Mouse (Mus musculus): ENCODE measurements around the gene Gm9999. TPM values are rescaled to one million over a fixed set of nuclear protein-coding genes. Genes with fewer than 3 reads are reported as not detected.
A peak's percentile ranks its signal among the peaks of the same experiment; 100 is the strongest.
"Not testable (repeated sequence)": the region's sequence is repeated elsewhere in the genome, so short reads cannot be mapped to it uniquely, and the experiment has no call there.

Gene Gm9999
- polyA plus RNA-seq, 1 experiment from 2014 or later: not detected

DNA sequence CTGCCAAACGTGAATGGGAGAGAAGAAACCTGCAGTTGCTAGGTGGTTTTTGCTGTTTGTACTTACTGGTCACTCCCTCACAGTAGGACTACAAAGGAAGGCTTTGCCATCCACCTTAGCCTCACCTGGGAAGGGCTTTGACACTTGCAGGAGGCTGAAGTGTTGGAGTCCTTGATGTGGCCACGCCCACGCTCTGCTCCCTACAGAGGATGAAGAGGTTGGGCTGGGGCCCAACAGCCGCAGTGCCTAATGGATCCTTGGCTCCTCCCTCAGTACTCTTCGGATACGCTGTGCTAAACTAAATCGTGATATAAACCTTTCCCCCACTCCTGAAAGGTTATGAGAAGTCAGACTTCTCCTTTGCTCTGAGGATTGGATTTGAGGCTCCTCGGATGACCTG, 37.6 kb downstream of the Gm9999 start:
- H3K27ac ChIP-seq: no peak overlapping the region
- no peaks in the 10 kb centered on the region for H3K36me3 ChIP-seq (replicated peaks)
- H3K27me3 ChIP-seq (ENCODE audit: poor library complexity, severe bottlenecking): peaks cover 13% of the 10 kb centered on the region
- DNase-seq (ENCODE audit: extremely low spot score, low spot score): no peak
- no peak overlapping the region for H3K4me3 ChIP-seq
- no peaks in the 10 kb centered on the region for H3K9me3 ChIP-seq
- 14% methylated on average over 8 of the region's 8 CpGs for WGBS
- H3K4me1 ChIP-seq: peaks cover 11% of the 10 kb centered on the region

DNA sequence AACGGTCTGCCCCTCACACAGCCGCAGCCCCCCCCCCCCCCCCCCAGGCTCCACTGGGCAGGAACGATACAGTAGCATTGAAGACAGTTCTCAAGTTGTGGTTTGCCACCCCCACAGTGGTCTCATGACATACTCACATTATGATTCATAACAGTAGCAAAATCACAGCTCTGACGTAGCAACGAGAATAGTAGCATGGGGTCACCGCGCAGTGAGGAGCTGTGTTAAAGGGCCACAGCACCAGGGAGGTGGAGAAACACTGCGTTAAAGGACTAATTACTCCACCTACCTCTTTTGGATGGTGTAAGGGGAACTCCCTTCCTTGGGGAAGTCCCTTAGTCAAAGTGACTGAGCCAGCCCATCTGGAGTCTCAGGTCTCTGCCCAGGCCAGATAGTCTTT, 39.1 kb downstream of the Gm9999 start:
- Histone ChIP-seq H3K36me3 (replicated peaks) (no peaks in the 10 kb centered on the region), H3K9me3 (no peaks in the 10 kb centered on the region), H3K27ac (no peak overlapping the region), H3K4me3 (no peak overlapping the region), H3K4me1 (peaks cover 11% of the 10 kb centered on the region), H3K27me3 (ENCODE audit: poor library complexity, severe bottlenecking) (peaks cover 13% of the 10 kb centered on the region)
- no peak for DNase-seq (ENCODE audit: extremely low spot score, low spot score)
- 76% methylated on average over 7 of the region's 8 CpGs for WGBS

GRCm38 (mm10) chr7:47023530-47023929, 40.1 kb downstream of the Gm9999 start:
- Histone ChIP-seq H3K4me3 (no peak overlapping the region), H3K27me3 (ENCODE audit: poor library complexity, severe bottlenecking) (peaks cover 13% of the 10 kb centered on the region), H3K9me3 (no peaks in the 10 kb centered on the region), H3K4me1 (peaks cover 11% of the 10 kb centered on the region), H3K27ac (no peak overlapping the region), H3K36me3 (replicated peaks) (no peaks in the 10 kb centered on the region)
- peak; percentile 73 for DNase-seq (ENCODE audit: extremely low spot score, low spot score)
- WGBS: 20% methylated on average over 6 of the region's 6 CpGs

DNA sequence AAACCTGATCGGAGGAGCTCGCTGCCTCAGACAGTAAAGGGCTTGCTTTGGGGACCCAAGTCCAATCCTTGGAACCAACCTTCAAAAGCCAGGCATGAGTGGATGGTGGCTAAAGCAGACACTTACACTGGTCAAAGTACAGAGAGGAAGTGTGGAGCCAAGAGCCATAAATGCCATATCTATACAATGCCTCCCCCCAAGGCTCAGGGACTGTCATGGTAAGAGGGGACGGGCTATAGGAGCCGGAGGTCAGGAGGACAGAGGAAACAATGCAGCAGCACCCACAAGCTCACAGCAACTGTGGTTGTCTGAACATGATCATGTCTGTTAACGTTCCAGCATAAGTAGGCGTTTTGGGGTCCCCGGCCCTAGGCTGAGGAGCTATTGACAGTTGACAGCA, 41.1 kb downstream of the Gm9999 start:
- Histone ChIP-seq H3K4me3 (no peak overlapping the region), H3K36me3 (replicated peaks) (no peaks in the 10 kb centered on the region), H3K9me3 (no peaks in the 10 kb centered on the region), H3K27ac (no peak overlapping the region), H3K4me1 (peaks cover 10% of the 10 kb centered on the region), H3K27me3 (ENCODE audit: poor library complexity, severe bottlenecking) (peaks cover 13% of the 10 kb centered on the region)
- 91% methylated on average over 7 of the region's 7 CpGs for WGBS
- DNase-seq (ENCODE audit: extremely low spot score, low spot score): no peak

DNA sequence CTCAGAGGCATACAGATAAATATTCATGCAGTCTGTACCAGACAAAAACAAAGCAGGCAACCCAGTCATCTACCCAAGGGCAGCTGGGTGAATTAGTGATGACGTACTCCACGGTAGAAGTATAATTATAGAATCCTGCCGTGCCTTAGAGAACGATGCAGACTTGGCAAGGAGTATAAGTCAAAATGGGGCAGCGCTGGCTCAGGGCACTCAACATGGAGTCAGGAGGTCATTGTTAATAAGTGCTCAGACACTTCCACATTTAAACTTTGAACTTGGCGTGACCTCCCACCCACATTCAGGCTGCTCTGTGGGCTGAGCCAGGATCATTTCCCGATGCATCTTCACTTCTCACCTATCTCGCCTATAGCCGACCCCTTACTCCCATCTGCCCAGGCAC, 42.0 kb downstream of the Gm9999 start:
- 88% methylated on average over 9 of the region's 9 CpGs for WGBS
- no peaks in the 10 kb centered on the region for H3K9me3 ChIP-seq
- no peak for DNase-seq (ENCODE audit: extremely low spot score, low spot score)

DNA sequence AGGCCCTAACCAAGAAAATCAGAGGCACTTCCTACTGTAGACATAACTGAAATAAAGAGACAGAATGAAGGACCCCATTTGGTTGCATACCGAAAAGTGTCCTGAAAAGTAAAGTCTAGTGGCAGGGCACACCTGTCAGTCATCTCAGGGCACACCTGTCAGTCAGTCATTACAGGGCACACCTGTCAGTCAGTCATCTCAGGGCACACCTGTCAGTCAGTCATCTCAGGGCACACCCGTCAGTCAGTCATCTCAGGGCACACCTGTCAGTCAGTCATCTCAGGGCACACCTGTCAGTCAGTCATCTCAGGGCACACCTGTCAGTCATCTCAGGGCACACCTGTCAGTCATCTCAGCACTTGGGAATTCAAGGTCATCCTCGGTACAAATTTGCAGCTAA, 43.5 kb downstream of the Gm9999 start:
- 85% methylated on average over 3 of the region's 3 CpGs for whole genome bisulfite sequencing
- H3K36me3 ChIP-seq (replicated peaks); H3K4me1 ChIP-seq; DNase-seq (ENCODE audit: extremely low spot score, low spot score); H3K27ac ChIP-seq; H3K9me3 ChIP-seq; H3K27me3 ChIP-seq (ENCODE audit: poor library complexity, severe bottlenecking); H3K4me3 ChIP-seq: not testable (repeated sequence)

More for the DNA sequence above, 42.0 kb downstream of the Gm9999 start:
- H3K4me1 ChIP-seq: peaks cover 5% of the 10 kb centered on the region; the same call in 1 of the 2 replicates
- no peaks in the 10 kb centered on the region for H3K36me3 ChIP-seq (replicated peaks)
- peaks cover 12% of the 10 kb centered on the region for H3K27me3 ChIP-seq (ENCODE audit: poor library complexity, severe bottlenecking)
- no peak overlapping the region for H3K27ac ChIP-seq
- no peak overlapping the region for H3K4me3 ChIP-seq

GRCm38 (mm10) chr7:47027520-47027919, 44.1 kb downstream of the Gm9999 start:
- Histone ChIP-seq H3K27ac (no peak overlapping the region), H3K4me1 (no peaks in the 10 kb centered on the region), H3K27me3 (ENCODE audit: poor library complexity, severe bottlenecking) (peaks cover 2% of the 10 kb centered on the region; the same call in 1 of the 2 replicates), H3K4me3 (no peak overlapping the region), H3K36me3 (replicated peaks) (no peaks in the 10 kb centered on the region), H3K9me3 (no peaks in the 10 kb centered on the region)
- no peak for DNase-seq (ENCODE audit: extremely low spot score, low spot score)
- WGBS: 93% methylated on average over 1 of the region's 1 CpGs

GRCm38 (mm10) chr7:47030517-47031193, 47.3 kb downstream of the Gm9999 start:
- 92% methylated on average over 9 of the region's 9 CpGs for WGBS
- Histone ChIP-seq H3K27me3 (ENCODE audit: poor library complexity, severe bottlenecking) (no peaks in the 10 kb centered on the region), H3K9me3 (no peaks in the 10 kb centered on the region)

GRCm38 (mm10) chr7:47031371-47031770, 48.0 kb downstream of the Gm9999 start:
- Histone ChIP-seq H3K9me3 (no peaks in the 10 kb centered on the region), H3K27ac (no peak overlapping the region), H3K4me1 (no peaks in the 10 kb centered on the region), H3K4me3 (no peak overlapping the region), H3K36me3 (replicated peaks) (no peaks in the 10 kb centered on the region), H3K27me3 (ENCODE audit: poor library complexity, severe bottlenecking) (no peaks in the 10 kb centered on the region)
- 87% methylated on average over 4 of the region's 4 CpGs for WGBS
- no peak for DNase-seq (ENCODE audit: extremely low spot score, low spot score)

More at GRCm38 (mm10) chr7:47030517-47031193, 47.3 kb downstream of the Gm9999 start:
- no peak for DNase-seq (ENCODE audit: extremely low spot score, low spot score)
- Histone ChIP-seq H3K27ac (no peak overlapping the region), H3K36me3 (replicated peaks) (no peaks in the 10 kb centered on the region), H3K4me3 (no peak overlapping the region), H3K4me1 (no peaks in the 10 kb centered on the region)

- no peaks in the 10 kb centered on the region for H3K27me3 ChIP-seq (ENCODE audit: poor library complexity, severe bottlenecking)
- H3K4me1 ChIP-seq: no peaks in the 10 kb centered on the region
- no peak for DNase-seq (ENCODE audit: extremely low spot score, low spot score)
- 90% methylated on average over 4 of the region's 4 CpGs for WGBS
- H3K36me3 ChIP-seq (replicated peaks): no peaks in the 10 kb centered on the region
- no peak overlapping the region for H3K27ac ChIP-seq
- no peaks in the 10 kb centered on the region for H3K9me3 ChIP-seq
- H3K4me3 ChIP-seq: no peak overlapping the region
These were observed 51.5 kb downstream of the Gm9999 start for GRCm38 (mm10) chr7:47034785-47035384.

DNA sequence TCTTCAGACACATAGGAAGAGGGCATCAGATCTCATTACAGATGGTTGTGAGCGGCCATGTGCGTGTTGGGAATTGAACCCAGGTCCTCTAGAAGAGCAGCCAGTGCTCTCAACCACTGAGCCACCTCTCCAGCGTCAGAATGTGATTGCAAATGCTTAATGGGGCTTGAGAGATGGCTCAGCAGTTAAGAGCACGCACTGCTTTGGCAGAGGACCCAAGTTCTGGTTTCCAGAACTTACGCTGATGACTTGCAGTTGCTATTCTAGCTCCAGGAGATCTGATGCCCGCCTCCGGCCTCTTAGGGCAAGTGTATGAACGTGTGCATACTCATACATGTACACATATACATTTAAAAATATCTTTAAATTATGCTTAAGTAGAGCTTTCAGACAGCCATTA, 52.0 kb downstream of the Gm9999 start:
- Histone ChIP-seq H3K27me3 (ENCODE audit: poor library complexity, severe bottlenecking) (no peaks in the 10 kb centered on the region), H3K27ac (no peak overlapping the region), H3K4me3 (no peak overlapping the region), H3K4me1 (no peaks in the 10 kb centered on the region), H3K9me3 (no peaks in the 10 kb centered on the region), H3K36me3 (replicated peaks) (no peaks in the 10 kb centered on the region)
- WGBS: 84% methylated on average over 8 of the region's 8 CpGs
- no peak for DNase-seq (ENCODE audit: extremely low spot score, low spot score)

All from forebrain, embryonic 10.5 days (tissue).